Mouse (Mus musculus) erythroblast, embryonic 14.5 days (primary cell): Measurements from ENCODE around the gene Rhbdl1. TPM values are rescaled to one million over a fixed set of nuclear protein-coding genes. Genes with fewer than 3 reads are reported as not detected.

ENCODE experiments used
- H3K27me3 ChIP-seq: 2 replicates; pipeline ENCODE4 v1.6.1; 2012; ENCODE audit warnings: inconsistent platforms; ENCODE audit not compliant: control insufficient read depth
- H3K36me3 ChIP-seq: 2 replicates; pipeline ENCODE4 v1.6.1; 2012; ENCODE audit warnings: mild to moderate bottlenecking, inconsistent platforms; ENCODE audit not compliant: control insufficient read depth
- H3K4me1 ChIP-seq: 2 replicates; pipeline ENCODE4 v1.6.1; 2012; ENCODE audit warnings: inconsistent platforms; ENCODE audit not compliant: control insufficient read depth
- H3K4me3 ChIP-seq: replicated peaks from 2 replicates; pipeline ENCODE3; 2012; ENCODE audit warnings: moderate library complexity, mild to moderate bottlenecking, inconsistent platforms
- H3K9me3 ChIP-seq: 2 replicates; pipeline ENCODE4 v1.6.1; 2012; ENCODE audit warnings: low read length, inconsistent platforms, mixed read lengths; ENCODE audit not compliant: control insufficient read depth
- GATA1 ChIP-seq: IDR thresholded peaks from 2 replicates; pipeline ENCODE4 v1.6.1; 2012; ENCODE audit warnings: low read length, inconsistent platforms, mixed read lengths
- TAL1 ChIP-seq: IDR thresholded peaks from 3 replicates; pipeline ENCODE4 v1.6.1; 2012; ENCODE audit warnings: low read length, inconsistent platforms, mixed read lengths
- polyA plus RNA-seq: library from polyadenylated mRNA; stranded (reverse); fragments of >175 nt; gene quantifications from 2 replicates; pipeline ENCODE4 v1.2.3, GENCODE M21; 2012

Gene Rhbdl1
- polyA plus RNA-seq, 1 experiment: 0.22 TPM

DNA sequence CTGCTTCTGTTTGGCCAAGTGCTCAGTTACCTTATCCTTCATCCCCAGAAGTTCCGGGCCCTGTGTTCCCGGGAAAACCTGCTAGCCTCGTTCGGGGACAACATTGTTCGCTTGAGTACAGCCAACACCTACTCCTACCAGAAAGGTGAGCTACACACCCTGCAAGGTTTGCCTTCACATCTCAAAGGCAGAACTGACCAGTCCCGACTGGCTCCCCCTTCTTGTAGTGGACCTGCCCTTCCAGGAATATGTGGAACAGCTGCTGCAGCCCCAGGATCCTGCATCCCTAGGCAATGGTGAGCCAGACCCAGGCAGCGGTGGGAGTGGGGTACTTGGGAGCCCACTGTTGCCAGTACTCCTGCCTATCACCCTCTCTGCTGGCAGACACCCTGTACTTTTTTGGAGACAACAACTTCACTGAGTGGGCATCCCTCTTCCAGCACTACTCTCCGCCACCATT is 7.5 kb downstream of the Rhbdl1 start:
- peaks cover 93% of the 10 kb centered on the region for H3K4me1 ChIP-seq
- H3K4me3 ChIP-seq: peak overlapping the region; percentile 73
- TF ChIP-seq TAL1: no peak
- no peak for TF ChIP-seq GATA1
- no peaks in the 10 kb centered on the region for H3K9me3 ChIP-seq
- peaks cover 65% of the 10 kb centered on the region for H3K36me3 ChIP-seq
- H3K27me3 ChIP-seq: no peaks in the 10 kb centered on the region

DNA sequence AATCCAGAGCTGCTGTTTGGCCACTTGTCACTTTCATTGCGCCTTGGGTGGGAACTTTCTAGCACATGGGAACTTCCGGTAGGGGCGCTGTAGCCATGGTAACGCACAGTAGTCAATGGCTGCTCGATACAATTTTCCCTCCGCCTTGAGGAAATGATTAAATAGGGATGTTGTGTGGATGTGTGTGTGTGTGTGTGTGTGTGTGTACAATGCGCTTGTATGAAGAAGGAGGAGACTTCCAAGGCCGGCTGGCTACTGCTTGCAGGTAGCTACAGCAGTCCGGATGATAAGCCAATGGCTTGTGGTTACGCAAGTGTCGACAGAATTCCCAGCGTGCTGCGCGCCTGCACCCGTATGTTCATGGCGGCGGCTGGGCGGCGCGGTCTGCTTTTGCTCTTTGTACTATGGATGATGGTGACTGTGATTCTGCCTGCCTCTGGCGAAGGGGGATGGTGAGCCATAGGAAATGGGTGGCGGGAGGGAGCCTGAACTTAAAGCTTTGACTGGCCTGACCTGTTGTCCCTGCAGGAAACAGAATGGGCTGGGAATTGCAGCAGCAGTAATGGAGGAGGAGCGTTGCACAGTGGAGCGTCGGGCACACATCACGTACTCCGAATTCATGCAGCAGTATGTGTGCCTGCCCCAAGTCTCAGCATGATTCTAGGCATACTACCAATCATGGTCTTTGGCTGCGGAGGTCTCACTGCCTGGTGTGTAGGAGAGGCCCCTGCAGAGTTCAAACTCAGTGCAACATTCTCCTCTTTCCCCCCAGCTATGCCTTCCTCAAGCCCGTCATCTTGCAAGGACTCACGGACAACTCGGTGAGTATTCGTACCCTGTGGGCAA is 8.2 kb downstream of the Rhbdl1 start, which contains the start of gene Jmjd8:
TSS of gene Jmjd8 (plus strand) at position 156 of the 846 bp plus-strand sequence.
- H3K4me1 ChIP-seq: peaks cover 93% of the 10 kb centered on the region
- H3K36me3 ChIP-seq: peaks cover 64% of the 10 kb centered on the region
- no peaks in the 10 kb centered on the region for H3K9me3 ChIP-seq
- peak within 1 kb of the TSS; percentile 73 for H3K4me3 ChIP-seq
- no peaks in the 10 kb centered on the region for H3K27me3 ChIP-seq
- TF ChIP-seq TAL1 (no peak), GATA1 (no peak; the same call in 1 of the 2 replicates)

DNA sequence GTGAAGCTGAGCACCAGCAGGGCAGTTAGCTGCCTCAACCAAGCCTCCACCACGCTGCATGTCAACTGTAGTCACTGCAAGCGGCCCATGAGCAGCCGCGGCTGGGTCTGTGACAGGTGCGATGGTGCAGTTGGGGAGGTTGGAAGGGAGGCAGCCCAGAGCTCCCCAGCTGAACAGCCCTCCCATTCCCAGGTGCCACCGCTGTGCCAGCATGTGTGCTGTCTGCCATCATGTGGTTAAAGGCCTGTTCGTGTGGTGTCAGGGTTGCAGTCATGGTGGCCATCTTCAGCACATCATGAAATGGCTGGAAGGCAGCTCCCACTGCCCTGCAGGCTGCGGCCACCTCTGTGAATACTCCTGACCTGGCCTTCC is 8.9 kb downstream of the Rhbdl1 start:
- no peaks in the 10 kb centered on the region for H3K9me3 ChIP-seq
- H3K36me3 ChIP-seq: peaks cover 64% of the 10 kb centered on the region
- H3K4me3 ChIP-seq: peak overlapping the region; percentile 73
- peaks cover 92% of the 10 kb centered on the region for H3K4me1 ChIP-seq
- H3K27me3 ChIP-seq: no peaks in the 10 kb centered on the region
- no peak for TF ChIP-seq GATA1
- no peak for TF ChIP-seq TAL1

DNA sequence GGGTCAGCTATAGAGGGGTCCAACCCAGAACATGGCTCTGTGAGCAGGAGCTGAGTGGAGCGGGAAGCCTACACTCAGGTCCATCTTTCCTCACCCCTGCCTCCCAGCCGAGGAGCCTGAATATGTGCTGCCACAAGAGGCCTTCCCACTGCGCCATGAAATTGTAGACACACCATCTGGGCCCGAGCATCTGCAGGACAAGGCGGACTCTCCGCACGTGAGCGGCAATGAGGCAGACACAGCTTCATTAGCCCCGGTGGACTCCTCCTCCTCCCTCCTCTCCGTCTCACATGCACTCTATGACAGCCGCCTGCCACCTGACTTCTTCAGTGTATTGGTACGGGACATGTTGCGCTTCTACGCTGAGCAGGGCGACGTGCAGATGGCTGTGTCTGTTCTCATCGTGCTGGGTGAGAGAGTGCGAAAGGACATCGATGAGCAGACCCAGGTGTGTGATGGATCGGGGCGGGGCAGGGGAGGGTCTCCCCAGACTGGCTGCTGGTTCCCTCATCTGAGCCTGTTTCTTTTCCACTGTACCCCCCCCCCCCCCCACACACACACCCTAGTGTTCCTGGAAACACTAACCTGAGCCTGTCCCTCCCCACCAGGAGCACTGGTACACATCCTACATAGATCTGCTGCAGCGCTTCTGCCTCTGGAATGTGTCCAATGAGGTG is 9.4 kb downstream of the Rhbdl1 start:
- Histone ChIP-seq H3K27me3 (peaks cover 2% of the 10 kb centered on the region), H3K9me3 (no peaks in the 10 kb centered on the region), H3K4me3 (no peak overlapping the region), H3K36me3 (peaks cover 64% of the 10 kb centered on the region), H3K4me1 (peaks cover 93% of the 10 kb centered on the region)
- TF ChIP-seq TAL1 (no peak), GATA1 (no peak)

DNA sequence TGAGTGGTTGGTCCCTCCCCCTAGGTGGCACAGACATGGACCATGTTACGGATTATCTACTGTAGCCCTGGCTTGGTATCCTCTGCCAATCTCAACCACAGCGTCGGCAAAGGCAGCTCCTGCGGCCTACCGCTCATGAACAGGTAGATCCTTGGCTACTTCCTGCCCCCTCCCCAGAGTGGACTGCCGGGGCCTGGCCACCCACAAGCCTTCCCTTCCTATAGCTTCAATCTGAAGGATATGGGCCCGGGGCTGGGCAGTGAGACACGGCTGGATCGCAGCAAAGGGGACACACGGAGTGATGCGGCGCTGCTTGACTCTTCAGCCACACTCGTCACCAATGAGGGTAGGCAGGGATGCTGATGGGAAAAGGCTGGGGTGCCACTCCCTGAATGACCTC is 10.1 kb downstream of the Rhbdl1 start:
- H3K9me3 ChIP-seq: no peaks in the 10 kb centered on the region
- peaks cover 64% of the 10 kb centered on the region for H3K36me3 ChIP-seq
- peaks cover 8% of the 10 kb centered on the region for H3K27me3 ChIP-seq
- no peak for TF ChIP-seq TAL1
- TF ChIP-seq GATA1: no peak
- H3K4me1 ChIP-seq: peaks cover 91% of the 10 kb centered on the region
- no peak overlapping the region for H3K4me3 ChIP-seq

DNA sequence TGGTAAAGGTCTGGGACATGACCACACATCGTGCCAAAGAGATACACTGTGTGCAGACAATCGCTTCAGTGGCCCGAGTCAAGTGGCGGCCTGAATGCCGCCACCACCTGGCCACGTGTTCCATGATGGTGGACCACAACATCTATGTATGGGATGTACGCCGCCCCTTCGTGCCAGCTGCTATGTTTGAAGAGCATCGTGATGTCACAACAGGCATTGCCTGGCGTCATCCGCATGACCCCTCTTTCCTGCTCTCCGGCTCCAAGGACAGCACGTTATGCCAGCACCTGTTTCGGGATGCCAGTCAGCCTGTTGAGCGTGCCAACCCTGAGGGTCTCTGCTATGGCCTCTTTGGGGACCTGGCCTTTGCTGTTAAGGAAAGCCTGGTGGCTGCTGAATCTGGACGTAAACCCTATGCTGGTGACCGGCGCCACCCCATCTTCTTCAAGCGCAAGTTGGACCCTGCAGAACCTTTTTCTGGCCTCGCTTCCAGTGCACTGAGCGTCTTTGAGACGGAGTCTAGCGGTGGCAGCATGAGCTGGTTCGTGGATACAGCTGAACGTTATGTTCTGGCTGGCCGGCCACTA is 11.0 kb downstream of the Rhbdl1 start:
- Histone ChIP-seq H3K9me3 (no peaks in the 10 kb centered on the region), H3K27me3 (peaks cover 17% of the 10 kb centered on the region), H3K4me3 (no peak overlapping the region), H3K36me3 (peaks cover 55% of the 10 kb centered on the region), H3K4me1 (peaks cover 81% of the 10 kb centered on the region)
- TF ChIP-seq TAL1: no peak
- TF ChIP-seq GATA1: no peak

DNA sequence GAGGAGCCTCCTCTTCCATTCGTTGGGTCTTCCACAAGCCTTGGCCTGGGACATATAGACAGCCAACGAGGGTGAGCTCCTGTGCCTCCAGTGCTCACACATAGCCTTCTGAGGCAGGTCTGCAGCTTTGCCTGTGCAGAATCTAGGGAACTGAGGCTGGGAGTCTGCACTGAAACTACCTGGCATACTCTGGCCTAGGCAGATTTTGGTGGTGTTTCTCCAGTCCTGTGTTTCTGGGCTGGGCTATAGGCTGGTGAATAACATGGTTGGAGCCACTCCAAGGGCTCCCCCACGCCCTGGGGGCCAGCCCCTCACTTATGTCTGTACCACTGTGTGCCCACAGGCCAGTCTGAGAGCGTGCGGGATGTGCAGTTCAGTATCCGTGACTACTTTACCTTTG is 11.8 kb downstream of the Rhbdl1 start:
- TF ChIP-seq GATA1: no peak
- TF ChIP-seq TAL1: no peak
- H3K36me3 ChIP-seq: peaks cover 47% of the 10 kb centered on the region
- peaks cover 74% of the 10 kb centered on the region for H3K4me1 ChIP-seq
- no peaks in the 10 kb centered on the region for H3K9me3 ChIP-seq
- peaks cover 24% of the 10 kb centered on the region for H3K27me3 ChIP-seq
- H3K4me3 ChIP-seq: peak overlapping the region; percentile 73

DNA sequence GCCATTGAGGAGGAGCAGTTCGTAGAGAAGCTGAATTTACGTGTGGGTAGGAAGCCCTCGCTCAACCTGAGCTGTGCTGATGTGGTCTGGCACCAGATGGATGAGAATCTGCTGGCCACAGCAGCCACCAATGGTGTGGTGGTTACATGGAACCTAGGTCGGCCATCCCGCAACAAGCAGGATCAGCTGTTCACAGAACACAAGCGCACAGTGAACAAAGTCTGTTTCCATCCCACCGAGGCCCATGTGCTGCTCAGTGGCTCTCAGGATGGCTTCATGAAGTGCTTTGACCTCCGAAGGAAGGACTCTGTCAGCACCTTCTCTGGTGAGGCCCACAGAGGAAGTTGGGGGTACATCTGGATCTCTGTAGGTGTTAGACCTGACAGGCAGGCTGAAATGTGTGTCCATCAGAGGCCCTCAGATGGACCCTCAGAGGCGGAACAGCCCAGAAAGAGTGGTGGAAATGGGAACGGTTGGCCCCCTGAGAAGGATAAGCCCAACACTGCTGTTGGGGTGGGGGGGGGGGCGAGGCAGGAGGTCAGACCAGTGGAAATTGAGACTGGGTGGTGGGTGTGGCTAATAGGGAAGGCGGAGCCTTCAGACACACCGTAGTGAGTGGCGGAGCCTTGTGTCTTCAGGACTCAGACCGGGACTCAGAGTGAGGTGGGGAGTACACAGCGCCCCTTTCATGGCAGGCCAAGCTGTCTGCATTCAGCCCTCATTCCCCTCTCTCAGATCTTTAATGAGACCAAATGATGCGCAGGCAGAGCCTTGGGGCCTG is 12.5 kb downstream of the Rhbdl1 start:
- Histone ChIP-seq H3K36me3 (peaks cover 39% of the 10 kb centered on the region), H3K9me3 (no peaks in the 10 kb centered on the region), H3K4me1 (peaks cover 70% of the 10 kb centered on the region), H3K27me3 (peaks cover 32% of the 10 kb centered on the region), H3K4me3 (peak overlapping the region; percentile 73)
- TF ChIP-seq TAL1 (no peak), GATA1 (no peak)
